Mouse (Mus musculus) activated CD4-positive, CD25-positive, alpha-beta regulatory T cell, adult 4 months (primary cell): ENCODE results near the gene Gmpr. TPM values are rescaled to one million over a fixed set of nuclear protein-coding genes. Genes with fewer than 3 reads are reported as not detected.

Source experiments
- ATAC-seq: one replicate; pipeline ENCODE4 v1.8.0; 2017
- polyA plus RNA-seq, 2 experiments: library from polyadenylated mRNA; unstranded; fragments of 100-300 nt; shearing (Covaris generic); gene quantifications; one replicate each; pipeline ENCODE4 v1.2.1; 2017

The Gmpr gene
- polyA plus RNA-seq, 2 experiments from 2014 or later: not detected

GRCm38 (mm10) chr13:45545974-45546373 is 38.7 kb downstream of the Gmpr start:
- ATAC-seq: no peak

GRCm38 (mm10) chr13:45546946-45547345 is 39.7 kb downstream of the Gmpr start:
- ATAC-seq: no peak

GRCm38 (mm10) chr13:45547549-45547948 is 40.3 kb downstream of the Gmpr start:
- ATAC-seq: no peak

DNA sequence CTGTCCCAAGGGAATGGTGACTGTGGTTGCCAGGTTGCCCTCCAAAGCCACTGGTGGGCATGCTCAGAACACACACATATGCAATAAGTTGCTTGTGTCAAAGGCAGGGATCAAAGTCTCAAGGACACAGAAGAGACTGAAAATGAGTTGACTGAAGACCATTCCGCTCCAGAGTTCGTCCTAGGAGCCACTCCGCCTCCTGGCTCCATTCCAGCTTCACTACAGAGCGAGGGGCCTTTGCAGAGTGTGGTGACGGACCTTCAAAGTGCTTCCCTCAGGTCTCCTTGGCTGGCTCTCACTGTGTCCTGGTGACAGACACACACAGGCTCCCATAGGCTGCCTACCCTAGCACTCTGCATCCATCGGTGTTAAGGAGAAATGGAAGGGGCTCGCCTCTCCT is 46.4 kb downstream of the Gmpr start:
- ATAC-seq: no peak

DNA sequence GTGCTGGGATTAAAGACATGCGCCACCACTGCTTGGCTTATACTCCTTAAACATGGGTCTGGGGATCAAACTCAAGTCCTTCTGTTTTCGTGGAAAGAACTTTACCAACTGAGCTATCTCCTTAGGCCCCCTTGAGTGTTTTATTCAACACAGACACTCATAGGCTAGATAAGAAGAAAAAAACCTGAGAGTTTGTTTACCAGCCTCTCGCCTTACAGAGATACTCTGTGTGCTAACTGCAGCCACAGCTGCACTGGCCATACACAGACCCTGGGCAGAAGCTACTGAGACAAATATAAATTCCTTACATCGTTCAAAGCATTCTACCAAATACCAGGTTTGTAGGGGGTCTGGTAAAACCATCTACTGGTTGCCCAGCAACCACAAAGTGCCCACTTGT is 51.1 kb downstream of the Gmpr start:
- ATAC-seq: no peak

- no peak for ATAC-seq
Observed at GRCm38 (mm10) chr13:45559258-45559657, 52.0 kb downstream of the Gmpr start.

- no peak for ATAC-seq
Observed at GRCm38 (mm10) chr13:45560543-45560942, 53.3 kb downstream of the Gmpr start.

DNA sequence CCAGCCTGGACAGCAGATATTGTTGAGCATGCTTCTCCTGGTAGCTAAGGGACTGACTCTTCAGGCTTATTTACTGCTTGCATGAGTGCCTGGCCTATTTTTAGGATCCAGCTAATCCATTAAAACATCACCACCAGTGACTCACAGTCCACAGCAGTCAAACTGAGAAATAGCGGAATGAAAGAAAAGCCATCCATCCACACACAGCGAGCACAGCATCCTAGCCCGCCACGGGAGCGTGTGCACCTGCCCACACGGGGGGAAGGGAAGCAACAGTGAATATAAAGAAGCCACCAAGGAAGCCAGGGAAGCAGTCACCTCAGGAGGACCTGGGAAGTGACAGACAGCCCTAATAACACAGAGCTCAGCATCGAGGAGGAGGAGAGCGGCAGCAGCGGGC is 54.8 kb downstream of the Gmpr start:
- no peak for ATAC-seq

GRCm38 (mm10) chr13:45564946-45565345 is 57.7 kb downstream of the Gmpr start:
- no peak for ATAC-seq

- no peak for ATAC-seq
Observed at GRCm38 (mm10) chr13:45569932-45570331, 62.7 kb downstream of the Gmpr start.

- no peak for ATAC-seq
Observed at GRCm38 (mm10) chr13:45571795-45572262, 64.6 kb downstream of the Gmpr start.

GRCm38 (mm10) chr13:45572768-45573167 is 65.5 kb downstream of the Gmpr start:
- ATAC-seq: no peak

- no peak for ATAC-seq
Observed at GRCm38 (mm10) chr13:45576185-45576584, 68.9 kb downstream of the Gmpr start.

DNA sequence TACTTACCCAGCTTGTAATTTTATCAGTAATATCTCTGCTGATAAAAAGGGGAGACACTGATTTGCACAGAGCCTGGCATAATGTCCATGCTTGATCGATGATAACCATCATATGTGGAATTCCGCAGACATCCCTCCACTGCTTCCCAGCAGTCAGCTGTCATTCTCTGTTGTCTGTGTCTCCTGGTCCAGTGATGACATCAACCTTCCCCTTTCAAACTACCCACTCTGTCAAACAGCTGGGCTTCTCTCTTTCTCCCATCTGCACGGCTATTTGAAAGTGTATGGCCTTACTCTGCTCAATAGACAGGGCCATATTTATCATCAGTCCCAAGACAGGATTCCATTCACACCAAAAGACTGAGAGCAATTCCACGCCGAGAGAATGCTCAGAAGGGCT is 70.1 kb downstream of the Gmpr start:
- ATAC-seq: no peak

DNA sequence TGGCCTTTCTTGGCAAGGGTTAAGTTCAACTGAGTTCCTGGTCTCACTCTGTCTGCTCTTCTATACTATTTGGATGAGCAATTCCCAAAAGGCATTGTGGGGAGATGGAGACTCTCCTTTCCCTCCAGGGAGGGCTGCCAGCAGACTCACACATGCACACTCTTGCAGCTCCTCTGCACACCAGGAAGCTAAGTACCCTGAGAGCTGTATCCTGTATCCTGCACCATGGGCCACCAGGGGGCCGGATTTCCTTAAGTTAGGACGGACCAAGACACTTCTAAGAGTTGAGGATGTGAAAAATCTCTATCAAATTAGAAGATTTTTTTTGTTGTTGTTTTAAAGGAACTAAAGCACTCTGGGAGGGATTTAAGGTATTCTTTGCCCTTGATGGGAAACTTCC is 70.5 kb downstream of the Gmpr start:
- ATAC-seq: no peak

- no peak for ATAC-seq
Observed at GRCm38 (mm10) chr13:45579751-45580150, 72.5 kb downstream of the Gmpr start.

DNA sequence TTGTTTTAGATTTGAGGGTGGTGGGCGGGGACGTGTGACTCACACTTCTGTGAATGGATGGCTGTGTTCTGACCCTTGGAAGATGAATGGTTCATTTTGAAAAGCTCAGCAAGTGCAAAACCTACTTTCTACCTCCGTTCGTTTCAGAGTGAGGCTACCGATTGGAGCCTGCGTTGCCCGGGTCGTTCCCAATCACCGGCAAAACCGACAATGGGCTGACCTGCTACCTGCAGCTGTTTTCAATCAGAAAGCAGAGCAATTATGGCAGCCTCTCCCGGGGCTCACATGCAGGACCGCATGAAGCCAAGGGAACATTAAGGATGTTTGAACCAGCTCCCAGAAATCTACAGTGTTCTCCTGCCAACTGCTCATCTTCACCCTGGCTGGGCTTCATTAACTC is 75.0 kb downstream of the Gmpr start:
- no peak for ATAC-seq

DNA sequence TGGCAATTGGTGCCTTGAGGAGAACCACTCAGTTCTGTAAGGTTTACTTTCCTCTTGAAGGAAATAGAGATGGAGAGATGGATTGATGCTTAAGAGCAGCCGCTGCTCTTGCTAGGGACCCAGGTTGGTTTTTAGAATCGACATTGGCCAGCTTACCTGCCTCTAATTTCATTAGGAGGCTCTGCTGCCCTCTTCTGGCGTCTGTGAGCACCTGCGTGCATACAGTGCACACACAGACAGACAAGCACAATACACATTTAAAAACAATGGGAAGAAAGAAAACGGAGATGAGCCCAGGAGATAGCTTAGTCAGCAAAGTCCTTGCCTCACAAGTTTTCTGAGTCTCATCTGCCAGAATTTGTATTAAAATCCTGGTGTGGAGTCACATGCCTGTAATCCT is 75.8 kb downstream of the Gmpr start:
- ATAC-seq: no peak

DNA sequence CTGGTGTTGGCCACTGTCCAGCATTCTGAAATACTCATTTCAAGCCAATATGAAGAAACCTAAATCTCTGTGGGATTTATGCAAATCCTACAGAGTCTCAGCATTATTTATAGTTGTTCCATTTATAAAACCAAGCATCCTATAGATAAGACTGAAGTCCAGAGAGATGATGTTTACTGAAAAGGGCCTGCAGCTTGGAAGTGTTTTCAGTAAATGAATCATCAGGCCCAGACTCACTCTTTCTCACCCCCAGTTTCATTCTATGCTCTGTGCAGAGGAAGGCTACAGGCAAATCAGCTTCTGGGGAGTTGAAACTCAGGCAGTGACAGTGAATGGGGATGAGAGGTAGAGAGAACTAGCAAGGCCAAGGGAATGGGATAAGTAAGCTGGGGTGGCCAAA is 83.7 kb downstream of the Gmpr start:
- no peak for ATAC-seq

GRCm38 (mm10) chr13:45593914-45594313 is 86.7 kb downstream of the Gmpr start:
- no peak for ATAC-seq

GRCm38 (mm10) chr13:45595416-45595815 is 88.2 kb downstream of the Gmpr start:
- ATAC-seq: no peak

GRCm38 (mm10) chr13:45599831-45600230 is 92.6 kb downstream of the Gmpr start:
- no peak for ATAC-seq

GRCm38 (mm10) chr13:45600443-45600842 is 93.2 kb downstream of the Gmpr start:
- no peak for ATAC-seq
